Mouse (Mus musculus) right cerebral cortex, postnatal 36 days (tissue): ENCODE results near the gene Agxt.
A peak's percentile ranks its signal among the peaks of the same experiment; 100 is the strongest.

Experiments used
- DNase-seq, 2 experiments: peaks; one replicate each; pipeline ENCODE4 v3.0.0; 2022; ENCODE audit warnings: low spot score in 2 of 2, mixed read lengths in 1 of 2

The Agxt gene

DNA sequence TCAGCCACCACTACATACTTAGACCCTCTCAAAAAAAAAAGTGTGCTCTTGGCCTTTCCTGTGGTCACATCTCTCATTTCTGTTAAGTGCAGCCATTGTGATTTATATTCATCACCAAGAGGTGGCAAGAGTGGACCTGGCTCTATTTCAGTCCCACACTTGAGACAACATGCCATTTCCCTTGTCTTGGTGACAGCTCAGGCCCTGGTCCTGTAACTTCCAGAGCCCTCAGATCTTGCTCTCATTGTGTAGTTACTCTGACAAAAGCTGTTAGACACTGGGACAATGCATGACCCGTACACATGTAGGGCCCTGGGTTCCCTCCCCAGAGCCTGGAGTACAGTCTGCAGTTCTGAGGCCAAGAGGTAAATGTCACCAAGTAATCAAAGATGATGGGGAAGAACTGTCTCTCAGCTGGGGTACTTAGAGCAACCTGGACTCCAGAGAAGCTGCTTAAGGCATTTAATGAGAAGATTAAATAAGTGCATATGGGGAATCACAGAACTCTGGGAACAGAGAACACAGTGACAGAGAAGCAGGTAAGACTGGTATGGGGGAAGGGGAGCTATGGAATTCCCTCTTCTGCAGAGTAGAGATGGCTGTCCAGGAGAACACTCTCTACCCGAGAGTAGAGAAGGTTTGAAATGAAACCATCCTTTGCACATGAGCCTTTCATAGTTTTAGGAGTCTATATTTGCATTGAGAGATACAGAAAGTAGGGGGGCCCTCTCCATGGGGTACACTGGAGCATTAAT lies 16.0 kb downstream of the Agxt start:
- DNase-seq, result no peak

DNA sequence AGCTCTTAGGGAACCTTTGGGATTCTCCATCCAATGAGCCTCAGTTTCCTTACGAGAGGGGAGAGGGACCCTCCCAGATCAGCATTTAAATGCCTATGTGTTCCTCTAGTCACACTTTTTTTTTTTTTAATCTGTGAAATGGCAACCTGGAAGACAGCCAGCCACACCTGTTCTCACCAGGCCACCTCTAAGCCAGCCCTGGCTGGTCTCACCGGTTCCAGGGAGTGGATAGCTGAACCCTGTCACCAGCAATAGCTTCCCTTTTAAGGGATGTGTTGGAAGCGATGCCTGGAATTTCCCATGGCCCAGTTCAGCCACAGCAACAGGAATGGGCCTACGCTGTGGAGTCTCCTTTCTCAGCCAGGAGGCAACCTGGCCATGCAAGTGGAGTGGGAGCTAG lies 22.5 kb downstream of the Agxt start:
- DNase-seq, result no peak

DNA sequence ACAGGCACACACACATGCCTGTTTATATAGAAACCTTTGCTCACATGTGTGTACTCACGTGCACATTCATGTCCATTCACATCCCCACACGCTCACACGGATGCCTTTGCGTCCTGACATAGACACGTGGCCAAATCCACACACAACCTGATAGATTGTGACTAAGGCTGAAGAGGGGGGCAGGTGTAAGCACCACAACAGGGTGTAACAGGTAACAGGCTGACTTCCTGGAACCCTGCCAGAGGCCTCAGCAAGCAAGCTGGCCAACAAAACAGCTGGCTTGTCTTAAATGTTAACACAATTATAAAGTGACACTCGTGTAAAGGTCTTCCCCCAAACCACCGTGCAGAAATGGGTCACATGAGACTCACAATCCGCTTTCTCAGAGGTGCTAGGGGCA lies 23.9 kb downstream of the Agxt start:
- DNase-seq, result no peak

GRCm38 (mm10) chr1:93159566-93160500 lies 24.8 kb downstream of the Agxt start:
- no peak for DNase-seq

DNA sequence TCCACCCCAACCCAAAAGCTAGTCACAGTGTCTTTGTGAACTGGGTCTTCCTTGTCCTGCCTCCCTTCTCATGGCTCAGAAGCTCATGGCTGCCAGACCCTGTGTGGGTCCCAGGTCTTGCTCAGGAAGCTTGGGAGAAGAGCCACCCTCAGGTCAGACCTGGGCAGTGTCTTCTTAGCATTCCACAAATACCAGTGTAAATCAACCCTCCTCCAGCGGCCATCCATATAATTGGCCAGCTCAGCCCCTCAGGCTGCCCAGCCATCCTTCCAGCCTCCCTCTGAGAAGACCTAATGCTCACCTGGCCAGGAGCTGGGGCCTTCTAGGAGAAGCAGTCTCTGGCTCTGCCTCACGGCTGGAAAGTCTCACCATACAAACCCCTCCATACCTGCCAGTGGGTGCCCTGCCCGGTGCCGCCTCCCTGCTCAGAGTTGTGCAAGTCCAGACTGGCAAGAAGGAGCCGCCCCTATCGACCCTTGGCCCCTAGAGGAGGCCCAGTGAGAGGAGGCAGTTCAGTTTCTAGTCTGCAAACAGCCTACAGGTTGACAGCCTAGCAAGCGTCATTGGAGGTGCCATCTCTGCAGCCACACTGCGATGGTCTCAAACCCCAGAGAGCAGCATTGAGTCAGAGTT lies 25.6 kb downstream of the Agxt start, which contains the start of gene 2310007B03Rik:
2310007B03Rik (minus strand) TSS at position 448 of the 633 bp plus-strand sequence.
- DNase-seq, result no peak

DNA sequence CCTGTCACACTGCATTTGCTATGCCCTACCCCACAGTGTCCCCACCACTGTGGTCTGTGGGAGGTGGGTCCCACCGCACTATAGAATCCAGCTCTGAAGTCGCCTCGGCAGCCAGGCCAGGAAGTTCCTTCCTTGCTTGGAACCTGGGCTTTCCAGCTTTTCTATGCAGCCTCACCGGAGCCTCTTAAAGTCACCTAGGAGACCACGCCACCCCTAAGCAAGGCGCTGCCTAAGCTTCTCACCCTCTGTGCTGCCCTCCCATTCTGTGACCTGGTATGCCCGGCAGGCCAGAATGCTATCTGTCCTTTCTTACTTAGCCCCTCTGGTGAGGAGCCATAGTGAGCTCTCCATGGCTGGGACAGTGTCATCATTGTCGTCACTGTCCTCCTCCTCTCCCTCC lies 26.3 kb downstream of the Agxt start:
- no peak for DNase-seq

DNA sequence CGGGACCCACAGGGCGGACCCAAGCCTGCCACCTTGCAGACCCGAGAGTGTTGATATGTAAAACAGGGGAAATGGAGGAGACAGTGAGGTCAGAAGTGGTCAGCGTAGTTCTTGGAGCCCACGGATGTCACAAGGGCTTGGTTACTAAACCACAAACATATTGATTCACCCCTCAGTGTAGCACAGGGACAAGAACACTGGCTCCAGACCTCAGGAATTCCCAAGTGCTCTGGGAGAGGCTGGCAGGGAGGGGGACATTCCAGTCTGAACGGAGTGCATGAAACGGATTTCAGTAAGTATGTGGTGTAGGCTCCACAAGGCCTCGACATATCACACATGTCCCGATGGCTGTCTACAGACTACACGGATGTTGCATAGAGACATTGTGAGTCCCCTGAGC lies 26.9 kb downstream of the Agxt start:
- DNase-seq, result no peak

- no peak for DNase-seq
These were observed 27.5 kb downstream of the Agxt start for GRCm38 (mm10) chr1:93162588-93162987.

DNA sequence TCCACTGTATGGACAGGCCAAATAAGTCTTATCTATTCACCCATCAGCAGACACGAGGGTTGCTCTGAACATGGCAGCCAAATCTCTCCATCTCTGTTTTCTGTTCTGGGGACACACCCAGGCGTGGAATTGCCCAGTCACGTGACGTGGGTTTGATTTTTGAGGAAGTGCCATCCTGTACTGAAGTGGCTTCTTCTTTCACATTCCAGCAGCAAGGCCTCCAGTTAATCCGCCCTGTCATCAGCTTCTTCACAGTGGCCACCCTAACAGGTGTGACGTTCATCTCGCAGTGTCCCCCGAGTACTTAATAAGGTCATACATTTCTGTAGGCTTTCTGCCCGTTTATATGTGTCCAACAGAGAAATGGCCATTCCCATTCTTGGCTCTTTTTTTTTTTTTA lies 30.4 kb downstream of the Agxt start:
- DNase-seq, result no peak

DNA sequence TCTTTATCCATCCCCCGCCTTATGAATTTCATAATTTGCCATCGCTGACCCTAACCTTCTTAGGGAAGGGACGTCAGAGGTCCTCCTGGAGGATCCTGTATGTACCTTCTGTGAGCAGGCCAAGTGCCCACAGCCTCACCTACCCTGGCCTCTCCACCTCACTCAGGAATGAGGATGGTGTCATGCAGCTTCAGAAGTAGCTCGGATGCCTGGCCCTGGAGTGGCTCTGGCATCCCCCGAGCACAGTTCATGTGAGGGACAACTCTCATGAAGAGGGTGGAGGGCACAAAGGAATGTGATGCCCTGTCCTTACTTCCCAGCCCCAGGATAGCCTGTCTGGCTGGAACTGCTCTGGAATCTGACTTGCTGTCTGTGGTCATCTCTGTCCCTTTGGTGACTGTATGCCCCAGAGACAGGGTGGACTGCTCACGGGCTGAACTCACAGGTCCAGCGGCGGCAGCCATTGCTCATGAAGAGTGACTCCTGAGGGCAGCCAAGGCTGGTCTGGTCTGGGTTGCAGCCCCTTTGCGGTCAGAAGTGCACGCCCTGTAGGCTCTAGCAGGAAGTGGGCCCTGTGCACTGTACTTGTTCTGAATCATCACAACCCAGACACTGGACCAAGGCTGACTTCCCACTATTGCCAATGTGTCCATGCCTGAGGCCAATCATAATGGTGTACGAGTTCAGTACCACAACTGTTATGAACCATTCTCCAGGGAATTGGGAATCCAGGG lies 31.5 kb downstream of the Agxt start:
- no peak for DNase-seq

DNA sequence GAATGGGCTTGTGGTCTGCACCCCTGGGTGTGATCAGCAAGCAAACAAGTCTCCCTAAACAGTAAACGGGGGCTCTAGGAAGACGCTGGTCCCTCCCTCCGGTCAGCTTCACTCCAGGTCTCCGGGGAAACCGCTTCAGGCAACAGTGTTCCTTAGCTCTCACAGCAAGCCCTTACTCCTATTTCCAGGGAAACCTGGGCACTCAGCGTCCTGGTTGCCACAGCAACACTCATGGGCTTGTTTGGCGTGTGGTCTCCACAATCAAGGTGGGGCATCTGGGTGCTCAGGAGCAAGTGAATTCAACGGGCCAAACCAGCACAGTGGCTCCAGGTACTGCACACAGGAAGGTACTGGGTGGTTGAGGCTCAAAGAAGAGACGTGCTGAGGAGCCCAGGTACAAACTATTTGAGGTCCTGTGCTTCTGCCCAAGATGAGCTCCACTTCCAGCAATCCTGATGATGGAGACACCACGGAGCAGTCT lies 33.3 kb downstream of the Agxt start, which contains the start of gene Crocc2:
Crocc2 (plus strand) TSS at position 431 of the 481 bp plus-strand sequence.
- DNase-seq, result no peak

- no peak for DNase-seq
These were observed 38.6 kb downstream of the Agxt start for GRCm38 (mm10) chr1:93173665-93174064.

- DNase-seq, result peak; percentile 33 to 60
These were observed 39.4 kb downstream of the Agxt start for GRCm38 (mm10) chr1:93174399-93174798.

- no peak for DNase-seq
These were observed 40.8 kb downstream of the Agxt start for GRCm38 (mm10) chr1:93175849-93176248.

DNA sequence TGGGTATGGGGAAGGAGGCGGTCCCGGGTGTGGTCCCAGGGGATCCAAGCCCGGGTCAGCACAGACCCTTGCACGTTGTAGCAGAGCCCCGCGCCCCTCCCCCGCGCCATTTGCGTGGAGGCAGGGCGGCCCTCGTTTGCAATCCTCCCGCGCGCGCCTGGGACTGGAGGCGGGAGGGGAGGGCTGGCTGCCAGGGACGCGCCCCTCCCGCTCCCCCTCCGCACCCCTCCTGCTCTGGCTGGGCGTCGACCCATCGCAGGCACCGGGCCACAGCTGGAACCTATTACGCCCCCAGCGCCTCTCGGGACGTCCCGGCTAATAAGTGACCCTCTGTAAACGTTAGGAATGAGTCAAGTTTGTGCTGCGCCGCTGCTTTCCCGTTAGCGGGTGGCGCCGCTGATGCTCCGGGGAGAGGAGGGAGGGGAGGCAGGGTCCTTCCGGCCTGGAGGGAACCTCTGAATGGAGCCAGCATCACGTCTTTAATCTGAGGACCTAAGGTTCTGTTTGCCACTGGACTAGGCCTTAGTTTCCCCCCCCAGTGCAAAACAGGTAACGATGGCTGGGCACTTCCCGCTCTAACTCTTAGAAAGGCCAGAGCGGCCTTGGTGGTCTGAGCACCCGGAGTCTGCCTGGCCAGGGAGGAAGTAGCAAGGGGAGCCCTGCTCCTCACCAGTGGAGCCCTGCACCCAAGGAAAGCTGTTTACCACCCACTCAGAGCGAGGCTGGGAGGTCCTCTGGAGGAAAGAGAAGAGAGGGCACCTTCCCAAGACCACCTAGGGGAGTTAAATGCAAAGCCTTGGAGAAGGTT lies 41.7 kb downstream of the Agxt start:
- peak in 1 of 2 experiments; percentile 23 for DNase-seq

GRCm38 (mm10) chr1:93182281-93182680 lies 47.2 kb downstream of the Agxt start:
- DNase-seq, result no peak

DNA sequence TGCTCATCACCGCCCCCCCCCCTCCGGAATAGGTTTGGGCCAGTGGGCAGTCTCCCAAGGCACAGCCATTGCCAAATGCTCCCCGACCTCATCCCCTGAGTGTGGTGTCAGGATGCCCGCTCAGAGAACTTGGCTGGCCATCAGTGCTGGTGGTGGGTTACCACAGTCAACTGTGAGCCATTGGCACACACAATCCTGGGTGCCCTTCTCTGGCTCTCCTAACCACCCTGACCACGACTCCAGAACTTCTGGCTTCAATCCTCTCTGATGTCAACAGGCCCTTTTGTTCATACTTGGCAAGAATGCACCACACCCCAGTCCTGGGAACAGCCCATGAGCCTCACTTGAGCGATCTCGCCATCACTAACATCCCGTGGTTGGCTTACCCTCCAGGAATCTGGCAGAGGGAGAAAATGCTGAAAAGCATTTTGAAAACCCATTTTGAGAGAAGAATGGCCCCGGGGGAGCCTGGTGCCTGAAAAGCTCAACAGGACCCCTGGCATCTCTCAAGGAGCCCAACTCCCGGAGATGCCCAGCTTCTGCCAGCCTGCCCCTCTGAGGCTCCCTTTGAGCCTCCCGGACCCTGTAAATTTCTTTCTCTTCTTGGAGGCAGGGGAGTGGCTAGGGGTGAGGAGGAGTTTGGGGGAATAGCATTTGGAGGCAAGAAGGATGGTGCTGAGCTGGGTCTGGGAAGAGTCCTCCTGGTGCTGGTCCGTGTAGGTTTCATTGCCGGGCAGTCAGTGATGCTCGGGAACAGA lies 49.2 kb downstream of the Agxt start:
- peak in 1 of 2 experiments; percentile 18 for DNase-seq

DNA sequence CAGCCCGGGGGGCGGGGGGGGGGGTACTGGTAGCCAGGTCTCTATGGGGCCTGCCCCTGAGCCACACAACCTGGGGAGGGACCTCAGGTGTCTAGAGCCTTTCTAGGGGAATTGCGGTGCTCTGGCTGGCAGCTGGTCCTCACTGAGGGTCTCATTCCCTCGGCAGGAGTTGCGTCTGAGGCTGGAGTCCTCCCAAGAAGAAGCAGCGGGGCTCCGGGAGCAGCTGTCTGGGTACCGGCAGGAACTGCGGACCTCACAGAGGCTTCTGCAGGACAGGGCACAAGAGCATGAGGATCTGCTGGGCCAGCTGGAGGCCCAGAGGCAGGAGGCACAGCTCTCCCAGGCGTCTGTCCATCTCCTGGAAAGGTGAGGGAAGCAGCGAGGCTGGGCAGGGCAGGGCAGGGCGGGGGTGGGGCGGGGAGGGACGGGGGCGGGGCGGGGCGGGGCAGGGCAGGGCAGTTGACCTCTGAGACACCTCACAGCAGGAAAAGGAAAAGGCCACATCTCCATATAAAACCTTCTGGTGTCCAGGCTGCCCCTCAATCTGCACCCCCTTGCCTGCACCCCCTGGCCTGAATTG lies 55.8 kb downstream of the Agxt start:
- no peak for DNase-seq

GRCm38 (mm10) chr1:93194961-93195360 lies 59.9 kb downstream of the Agxt start:
- DNase-seq, result no peak
